ENCODE assay signal across 8 mouse cellular contexts in the genomic region with DNA sequence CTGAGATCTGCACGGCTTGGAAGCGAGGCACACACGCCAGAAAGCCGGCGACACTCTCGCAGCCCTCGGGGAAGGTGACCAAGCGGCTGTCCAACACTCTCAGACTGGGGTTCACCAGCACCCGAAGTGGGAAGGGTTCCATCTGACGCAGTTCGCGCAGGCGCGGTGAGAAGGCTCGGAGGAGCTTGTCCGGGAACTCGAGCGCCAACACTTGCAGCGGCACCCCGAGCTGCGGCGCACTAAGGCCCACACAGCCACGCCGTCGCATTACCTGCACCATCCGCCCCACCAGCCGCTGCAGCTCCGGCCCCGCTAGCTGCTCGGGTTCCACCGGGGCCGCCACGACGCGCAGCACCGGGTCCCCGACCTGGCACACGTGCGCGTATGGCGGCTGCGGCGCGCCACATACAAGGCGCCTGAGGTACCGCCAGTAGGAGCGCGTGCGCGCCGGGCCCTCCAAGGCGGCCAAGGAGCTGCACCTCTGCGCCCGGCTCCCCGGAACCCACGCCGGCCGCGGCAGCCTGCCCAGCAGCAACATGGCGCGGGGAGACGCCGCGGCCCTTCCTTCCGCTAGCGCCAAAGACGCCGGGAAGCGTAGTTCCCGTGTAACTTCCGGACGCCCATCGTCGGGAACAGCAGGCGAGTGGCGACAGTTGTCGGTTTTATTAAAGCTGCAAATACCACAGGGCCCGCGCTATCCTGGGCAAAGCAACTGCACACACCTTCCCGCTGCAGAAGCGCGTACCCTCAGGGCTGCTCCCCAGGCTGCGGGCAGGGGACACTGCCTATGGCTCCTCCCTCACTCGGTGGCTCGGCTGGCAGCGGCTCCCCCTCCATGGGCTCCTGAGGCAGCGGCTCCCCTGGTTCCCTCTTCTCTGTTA. TPM values are rescaled to one million over a fixed set of nuclear protein-coding genes. Genes with fewer than 3 reads are reported as not detected.
DNase-seq lines count a peak whose midpoint lies in the region; ATAC-seq and TF ChIP-seq lines count a peak whose summit lies in the region.

A gene (minus strand): TSS at position 554 of the 881 bp plus-strand sequence.

- WGBS in lung, embryonic 15.5 days, result under 1% methylated on average over 87 of the region's 87 CpGs
- under 1% methylated on average over 87 of the region's 87 CpGs for WGBS in thymus, adult 2 months

- H3K4me3 ChIP-seq in MEL (ENCODE audit: control insufficient read depth in 1 of 2, insufficient read depth in 1 of 2, low read depth in 2 of 2, low read length in 2 of 2), result peak within 1 kb of the TSS; percentile 89 to 98
- peak within 1 kb of the TSS; percentile 83 for H3K4me3 ChIP-seq in lung, embryonic 15.5 days
- peak within 1 kb of the TSS; percentile 84 for H3K4me3 ChIP-seq in thymus, adult 2 months (ENCODE audit: control insufficient read depth, insufficient read depth, low read length)

- no peak for TF ChIP-seq EP300 in MEL (IDR thresholded peaks at IDR 0.05; ENCODE audit: low read depth in 1 of 2, low read length in 2 of 2)

- H3K27ac ChIP-seq in MEL (ENCODE audit: control insufficient read depth, low read depth, low read length), result peak within 1 kb of the TSS; percentile 92
- peak within 1 kb of the TSS; percentile 94 for H3K27ac ChIP-seq in lung, embryonic 15.5 days
- peak within 1 kb of the TSS; percentile 60 for H3K27ac ChIP-seq in thymus, adult 2 months (ENCODE audit: control insufficient read depth, insufficient read depth, low read length)

- H3K4me2 ChIP-seq in lung, embryonic 15.5 days, result peak within 1 kb of the TSS; percentile 87

- H3K9me3 ChIP-seq in MEL (replicated peaks; ENCODE audit: insufficient read depth, low read length), result no peaks in the 10 kb centered on the region
- no peaks in the 10 kb centered on the region for H3K9me3 ChIP-seq in lung, embryonic 15.5 days

- no peaks in the 10 kb centered on the region for H3K27me3 ChIP-seq in MEL (ENCODE audit: control insufficient read depth in 1 of 2, insufficient read depth in 2 of 2, low read length in 2 of 2)
- H3K27me3 ChIP-seq in lung, embryonic 15.5 days, result no peaks in the 10 kb centered on the region
- no peaks in the 10 kb centered on the region for H3K27me3 ChIP-seq in thymus, adult 2 months (ENCODE audit: control insufficient read depth, insufficient read depth, low read length)

- peaks cover 14% of the 10 kb centered on the region in 2 experiments for H3K36me3 ChIP-seq in MEL (ENCODE audit: control insufficient read depth in 1 of 2, insufficient read depth in 2 of 2, low read length in 2 of 2)
- H3K36me3 ChIP-seq in lung, embryonic 15.5 days, result peaks cover 78% of the 10 kb centered on the region
- peaks cover 56% of the 10 kb centered on the region for H3K36me3 ChIP-seq in thymus, adult 2 months (ENCODE audit: control insufficient read depth, insufficient read depth, low read length)

- H3K79me2 ChIP-seq in MEL (ENCODE audit: control insufficient read depth, insufficient read depth, low read length, poor library complexity), result peaks cover 27% of the 10 kb centered on the region

- TF ChIP-seq CTCF in MEL (IDR thresholded peaks at IDR 0.05 in 2 of 3, conservative IDR thresholded peaks at IDR 0.05 in 1 of 3; ENCODE audit: control insufficient read depth in 1 of 3, insufficient read depth in 1 of 3, low read depth in 2 of 3, low read length in 3 of 3, poor library complexity in 1 of 3, severe bottlenecking in 1 of 3), result no peak
- TF ChIP-seq CTCF in thymus, adult 2 months (IDR thresholded peaks at IDR 0.05; ENCODE audit: borderline replicate concordance, control insufficient read depth, extremely low read depth, insufficient read depth, low read length, poor library complexity), result 0 out of 2 replicates have a peak, but pooled peaks have one; percentile 29

- peak; percentile 87 for DNase-seq in MEL (ENCODE audit: low read depth, low spot score)
- DNase-seq in cerebellum, adult 8-10 months, result peak; percentile 81
- peak; percentile 55 for DNase-seq in layer of hippocampus, adult 9-10 months (ENCODE audit: low spot score)
- peak; percentile 66 for DNase-seq in ovary, adult 18-20 months (ENCODE audit: low spot score)
- peak; percentile 80 for DNase-seq in thymus, adult 2 months

- H3K9ac ChIP-seq in MEL (ENCODE audit: control insufficient read depth, low read depth, low read length, poor library complexity, severe bottlenecking), result peak within 1 kb of the TSS; percentile 95
- peak within 1 kb of the TSS; percentile 86 for H3K9ac ChIP-seq in lung, embryonic 15.5 days

- peak; percentile 73 to 81; a peak in 3 of 4 replicates for TF ChIP-seq POLR2A in MEL (IDR thresholded peaks at IDR 0.05; ENCODE audit: control insufficient read depth in 1 of 2, insufficient read depth in 1 of 2, low read depth in 1 of 2, low read length in 2 of 2, poor library complexity in 1 of 2)
- peak; percentile 73; the same call in 1 of the 2 replicates for TF ChIP-seq POLR2A in thymus, adult 2 months (IDR thresholded peaks at IDR 0.05; ENCODE audit: control insufficient read depth, extremely low read depth, insufficient read depth, low read length, poor library complexity)

- peak; percentile 89 for ATAC-seq in frontal cortex, adult (ENCODE audit: low TSS enrichment)
- peak; percentile 72 to 81 for ATAC-seq in hematopoietic stem cell, adult 5-6 weeks (replicated peaks in 1 of 2; ENCODE audit: insufficient read depth in 1 of 2, low FRiP score in 2 of 2, low TSS enrichment in 1 of 2, low read depth in 1 of 2, poor library complexity in 2 of 2, severe bottlenecking in 2 of 2)
- ATAC-seq in lung, embryonic 15.5 days (ENCODE audit: borderline replicate concordance, extremely low read depth, low FRiP score, low TSS enrichment), result peak; percentile 84

- peaks cover 0 to 6% of the 10 kb centered on the region in 2 experiments; a peak in 2 of 4 replicates for H3K4me1 ChIP-seq in MEL (ENCODE audit: control insufficient read depth in 1 of 2, insufficient read depth in 2 of 2, low read length in 2 of 2)
- peaks cover 15% of the 10 kb centered on the region for H3K4me1 ChIP-seq in lung, embryonic 15.5 days
- H3K4me1 ChIP-seq in thymus, adult 2 months (replicated peaks; ENCODE audit: control insufficient read depth, insufficient read depth, low read length), result peaks cover 3% of the 10 kb centered on the region; the same call in 1 of the 2 replicates

- TF ChIP-seq RAD21 in MEL (IDR thresholded peaks at IDR 0.05; ENCODE audit: low read depth, low read length), result no peak

TF ChIP-seq in MEL, 35 proteins besides CTCF, POLR2A, EP300 and RAD21:
- TF ChIP-seq JUND (IDR thresholded peaks at IDR 0.05; ENCODE audit: low read depth, low read length) (no peak), ZKSCAN1 (IDR thresholded peaks at IDR 0.05; ENCODE audit: low read depth, low read length) (no peak), MAFK (IDR thresholded peaks at IDR 0.05; ENCODE audit: borderline replicate concordance, low read depth, low read length) (no peak), HCFC1 (IDR thresholded peaks at IDR 0.05; ENCODE audit: low read depth, low read length) (peak; percentile 87), MXI1 (IDR thresholded peaks at IDR 0.05; ENCODE audit: low read depth, low read length) (no peak; the same call in none of the 2 replicates), NELFE (IDR thresholded peaks at IDR 0.05; ENCODE audit: low read depth, low read length) (peak; percentile 59; the same call in 1 of the 2 replicates), MAX (IDR thresholded peaks at IDR 0.05; ENCODE audit: low read length) (peak; percentile 59), MYC (IDR thresholded peaks at IDR 0.05; ENCODE audit: low read depth, low read length) (peak; percentile 68), POLR2AphosphoS2 (IDR thresholded peaks at IDR 0.05; ENCODE audit: low read length) (peak; percentile 81), KAT2A (conservative IDR thresholded peaks at IDR 0.05; ENCODE audit: low read depth, low read length) (no peak; the same call in 1 of the 2 replicates), TBP (IDR thresholded peaks at IDR 0.05; ENCODE audit: low read depth, low read length) (no peak; the same call in 1 of the 2 replicates), ZMIZ1 (IDR thresholded peaks at IDR 0.05; ENCODE audit: low read depth, low read length) (peak; percentile 71), TCF12 (IDR thresholded peaks at IDR 0.05; ENCODE audit: low read depth, low read length) (peak; percentile 50), ZNF384 (IDR thresholded peaks at IDR 0.05; ENCODE audit: low read depth, low read length) (no peak), GABPA (IDR thresholded peaks at IDR 0.05; ENCODE audit: low read depth, low read length) (no peak), UBTF (IDR thresholded peaks at IDR 0.05; ENCODE audit: borderline replicate concordance, insufficient read depth, low read depth, low read length) (no peak), SIN3A (IDR thresholded peaks at IDR 0.05; ENCODE audit: low read length) (no peak; the same call in none of the 2 replicates), MYB (IDR thresholded peaks at IDR 0.05; ENCODE audit: low read depth, low read length) (no peak), GATA1 (IDR thresholded peaks at IDR 0.05; ENCODE audit: low read depth, low read length) (no peak), ETS1 (IDR thresholded peaks at IDR 0.05; ENCODE audit: low read depth, low read length) (no peak), NRF1 (IDR thresholded peaks at IDR 0.05; ENCODE audit: insufficient read depth, low read depth, low read length, poor library complexity, severe bottlenecking) (peak; percentile 76), ELF1 (IDR thresholded peaks at IDR 0.05; ENCODE audit: low read depth, low read length) (peak; percentile 82)

RNA-seq across cellular contexts. Expression of the gene that starts here (rescaled TPM):
- 39.0 and 43.6 TPM in 2 replicates for total RNA-seq in MEL (2012; rRNA removed)
- 10 to 100 TPM in 1 of 2 experiments, not detected in 1; 36.0 TPM for polyA plus RNA-seq in MEL (2012; ENCODE audit: insufficient read depth in 1 of 2, insufficient read length in 2 of 2, low read depth in 1 of 2, low replicate concordance in 2 of 2, missing spikeins in 1 of 2)
- total RNA-seq in hematopoietic stem cell, adult 5-6 weeks (2017), result 43.8 and 43.9 TPM in 2 replicates
- 46.9 and 50.3 TPM in 2 replicates for polyA plus RNA-seq in lung, embryonic 15.5 days (2015; fragmentation: Nextera tagmentation; extraction: Ambion mirVana)
- polyA plus RNA-seq in thymus, adult 2 months (2012; rRNA removed), result 32.2 and 41.4 TPM in 2 replicates

Comparison
In these comparisons a context has a peak if more than half of its experiments do, and no peak if none do; other contexts are left out.
1. Peak in every context shown above with its lines: DNase-seq, ATAC-seq, H3K4me3 ChIP-seq and H3K27ac ChIP-seq.